Mouse (Mus musculus): ENCODE data around the gene Zdhhc18.

DNA sequence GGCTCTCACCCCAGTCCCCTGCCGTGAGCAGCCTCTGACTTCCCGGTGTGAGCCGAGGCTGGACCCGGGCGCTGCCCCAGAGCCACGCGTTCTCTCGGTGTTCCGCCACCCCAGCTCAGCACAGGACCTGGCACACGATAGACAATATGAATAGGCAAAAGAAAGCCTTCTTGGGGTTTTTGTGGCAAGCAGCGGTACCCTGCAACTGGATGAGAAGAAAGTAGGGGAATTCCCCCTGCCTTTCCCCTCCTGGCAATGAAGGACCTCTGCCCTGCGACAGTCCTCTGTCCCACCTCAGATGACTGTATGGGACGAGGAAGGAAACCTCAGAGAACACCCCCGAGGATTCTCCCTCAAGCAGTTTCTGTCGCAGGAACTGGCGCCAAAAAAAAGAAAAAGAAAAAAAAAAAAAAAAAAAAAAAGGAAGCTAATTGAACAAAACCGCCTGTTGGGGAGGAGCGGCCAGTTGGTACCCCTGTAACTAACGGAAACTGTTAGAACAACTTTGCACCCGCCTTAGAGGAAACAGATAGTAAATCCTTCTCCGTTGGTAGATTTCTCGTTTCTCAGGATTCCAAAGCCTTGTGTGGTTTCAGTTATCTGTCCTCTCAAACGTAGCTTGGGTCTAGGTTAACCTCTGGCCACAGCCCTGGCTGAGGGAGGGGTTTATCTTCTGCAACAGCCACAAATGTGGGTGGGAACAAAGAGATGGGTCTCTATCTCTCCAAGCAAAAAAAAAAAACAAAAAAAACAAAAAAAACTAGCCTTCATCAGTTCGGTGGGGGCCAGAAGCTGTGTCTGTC is 23.1 kb upstream of the Zdhhc18 start:
- peak; percentile 28; the same call in 1 of the 2 replicates for TF ChIP-seq POLR2A (IDR thresholded peaks at IDR 0.05; ENCODE audit: low read depth, low read length)
- no peak for TF ChIP-seq CTCF (IDR thresholded peaks at IDR 0.05; ENCODE audit: borderline replicate concordance, insufficient read depth, low read length)
